Mouse (Mus musculus): Measurements from ENCODE around the gene Btbd35f25. TPM values are rescaled to one million over a fixed set of nuclear protein-coding genes. Genes with fewer than 3 reads are reported as not detected.
"Not testable (repeated sequence)": the region's sequence is repeated elsewhere in the genome, so short reads cannot be mapped to it uniquely, and the experiment has no call there.

Btbd35f25 gene
- polyA plus RNA-seq (2016; fragmentation: Nextera tagmentation; extraction: Ambion mirVana): not detected in 2 replicates

DNA sequence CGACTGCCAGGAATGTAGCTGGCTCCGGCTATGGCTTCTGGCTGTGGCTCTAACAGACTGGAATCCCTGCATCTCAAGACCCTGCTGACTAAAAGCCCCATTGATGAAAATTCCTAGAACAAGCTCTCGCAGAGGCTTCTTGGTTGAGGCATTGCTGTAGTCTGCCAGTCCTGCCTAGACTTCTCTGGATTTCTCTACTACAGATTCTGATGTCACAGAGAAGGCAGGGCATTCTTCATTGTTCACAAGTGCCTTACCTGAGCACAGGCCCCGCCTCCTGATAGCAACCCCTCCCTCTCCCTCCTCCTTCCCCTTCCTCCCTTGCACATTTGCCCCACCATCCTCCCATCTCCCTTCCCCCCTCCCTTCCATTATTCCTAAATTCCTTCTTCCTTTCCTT lies at the start of gene Btbd35f25:
Btbd35f25 (minus strand) TSS at position 101 of the 400 bp plus-strand sequence.
- H3K9me3 ChIP-seq; H3K27ac ChIP-seq (replicated peaks); H3K27me3 ChIP-seq (replicated peaks; ENCODE audit: low read depth, poor library complexity, severe bottlenecking); H3K4me3 ChIP-seq; DNase-seq (ENCODE audit: low spot score); H3K4me1 ChIP-seq; H3K36me3 ChIP-seq (replicated peaks): not testable (repeated sequence)
- 87% methylated on average over 4 of the region's 4 CpGs for WGBS

DNA sequence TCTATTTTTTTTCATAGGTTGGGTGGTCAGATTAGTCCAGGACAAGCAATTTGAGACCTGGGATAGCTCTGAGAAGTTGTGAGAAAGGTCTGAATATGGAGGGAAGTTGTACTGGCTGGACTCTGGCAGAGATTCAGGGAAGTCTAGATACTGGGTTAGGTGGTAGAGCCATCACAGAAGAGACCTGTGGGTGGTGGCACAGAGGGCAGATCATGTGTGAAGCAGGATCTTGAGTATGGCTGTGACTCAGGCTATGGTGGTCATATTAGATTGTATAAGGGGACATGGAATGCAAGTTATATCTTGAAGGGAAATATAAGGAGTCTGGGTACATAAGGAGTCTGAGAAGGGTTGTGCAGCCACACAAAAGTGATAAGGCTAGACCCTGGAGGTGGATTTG lies 49.3 kb upstream of the Btbd35f25 start:
- H3K9me3 ChIP-seq: peaks cover 100% of the 10 kb centered on the region
- no peak overlapping the region for H3K27ac ChIP-seq (replicated peaks)
- no peak for DNase-seq (ENCODE audit: low spot score)
- no peaks in the 10 kb centered on the region for H3K36me3 ChIP-seq (replicated peaks)
- no peak overlapping the region for H3K4me3 ChIP-seq
- H3K4me1 ChIP-seq: no peaks in the 10 kb centered on the region
- H3K27me3 ChIP-seq (replicated peaks; ENCODE audit: low read depth, poor library complexity, severe bottlenecking): no peaks in the 10 kb centered on the region

DNA sequence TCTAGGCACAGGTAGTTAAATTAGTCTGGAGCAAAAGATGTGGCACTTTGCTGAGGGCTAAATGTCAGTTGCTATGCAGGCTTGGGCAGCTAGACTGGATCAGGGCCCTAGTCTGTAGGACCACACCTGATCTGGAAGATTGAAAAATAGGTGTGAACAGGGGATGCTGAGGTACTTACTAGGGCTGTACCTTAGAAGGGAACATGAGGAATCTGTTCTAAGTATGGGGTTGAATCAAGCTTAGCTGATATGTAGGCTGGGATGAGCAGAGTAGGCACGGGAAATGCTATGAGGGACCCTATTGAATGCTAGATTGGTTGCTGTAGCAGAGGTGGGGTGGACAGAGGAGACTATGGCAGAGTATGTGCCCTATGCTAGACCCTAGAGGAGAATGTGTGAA lies 47.0 kb upstream of the Btbd35f25 start:
- 84% methylated on average over 1 of the region's 1 CpGs for WGBS
- H3K9me3 ChIP-seq: peaks cover 92% of the 10 kb centered on the region
- H3K4me3 ChIP-seq: no peak overlapping the region
- DNase-seq (ENCODE audit: low spot score): no peak
- no peak overlapping the region for H3K27ac ChIP-seq (replicated peaks)
- no peaks in the 10 kb centered on the region for H3K4me1 ChIP-seq
- H3K36me3 ChIP-seq (replicated peaks): no peaks in the 10 kb centered on the region
- H3K27me3 ChIP-seq (replicated peaks; ENCODE audit: low read depth, poor library complexity, severe bottlenecking): no peaks in the 10 kb centered on the region

GRCm38 (mm10) chrX:31745079-31745478 lies 28.1 kb upstream of the Btbd35f25 start:
- WGBS: 91% methylated on average over 10 of the region's 10 CpGs
- no peak for DNase-seq (ENCODE audit: low spot score)
- H3K9me3 ChIP-seq: peaks cover 91% of the 10 kb centered on the region

DNA sequence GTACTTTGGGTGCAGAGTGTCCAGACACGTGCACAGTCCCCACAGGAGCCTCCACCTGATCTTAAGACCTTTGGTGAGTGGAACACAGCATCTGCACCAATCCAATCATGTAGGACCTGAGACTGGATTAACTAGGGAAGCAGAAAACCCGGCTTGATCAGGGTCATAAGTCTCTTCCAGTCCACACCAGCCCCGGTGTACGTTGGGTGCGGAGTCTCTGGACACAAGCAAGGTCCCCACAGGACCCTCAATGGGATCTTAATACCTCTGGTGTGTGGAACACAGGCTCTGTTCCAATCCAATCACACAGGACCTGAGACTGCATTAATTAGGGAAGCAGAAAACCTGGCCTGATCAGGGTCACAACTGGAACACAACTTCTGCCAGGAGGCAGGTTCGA lies 20.0 kb upstream of the Btbd35f25 start:
- no peak for DNase-seq (ENCODE audit: low spot score)
- Histone ChIP-seq H3K4me1 (no peaks in the 10 kb centered on the region), H3K4me3 (no peak overlapping the region), H3K36me3 (replicated peaks) (no peaks in the 10 kb centered on the region), H3K27me3 (replicated peaks; ENCODE audit: low read depth, poor library complexity, severe bottlenecking) (no peaks in the 10 kb centered on the region), H3K27ac (replicated peaks) (no peak overlapping the region), H3K9me3 (peaks cover 67% of the 10 kb centered on the region)
- WGBS: 79% methylated on average over 6 of the region's 6 CpGs

More at GRCm38 (mm10) chrX:31745079-31745478, 28.1 kb upstream of the Btbd35f25 start:
- Histone ChIP-seq H3K27ac (replicated peaks) (no peak overlapping the region), H3K4me3 (no peak overlapping the region), H3K4me1 (no peaks in the 10 kb centered on the region), H3K27me3 (replicated peaks; ENCODE audit: low read depth, poor library complexity, severe bottlenecking) (no peaks in the 10 kb centered on the region), H3K36me3 (replicated peaks) (no peaks in the 10 kb centered on the region)

Other genes starting within 250 kb of the Btbd35f25 start
- gene Gm21883, start 142.9 kb downstream of the Btbd35f25 start, polyA plus RNA-seq (2016; fragmentation: Nextera tagmentation; extraction: Ambion mirVana): not detected in 2 replicates
- gene Spin2e, start 98.2 kb downstream of the Btbd35f25 start, polyA plus RNA-seq (2016; fragmentation: Nextera tagmentation; extraction: Ambion mirVana): not detected in 2 replicates
- gene Gm21637, start 244.9 kb upstream of the Btbd35f25 start, polyA plus RNA-seq (2016; fragmentation: Nextera tagmentation; extraction: Ambion mirVana): not detected in 2 replicates